Mouse (Mus musculus) E14TG2a.4 (cell line): ENCODE results near the gene Atp5g1.

Experiments
- CTCF ChIP-seq: conservative IDR thresholded peaks from 2 replicates; pipeline ENCODE4 v1.5.1; 2014; ENCODE audit warnings: low read length
- NANOG ChIP-seq: IDR thresholded peaks from 2 replicates; pipeline ENCODE4 v1.6.1; 2014; ENCODE audit warnings: borderline replicate concordance, low read length, mixed read lengths
- POU5F1 ChIP-seq: IDR thresholded peaks from 2 replicates; pipeline ENCODE4 v1.6.1; 2014; ENCODE audit warnings: low read length, borderline replicate concordance

DNA sequence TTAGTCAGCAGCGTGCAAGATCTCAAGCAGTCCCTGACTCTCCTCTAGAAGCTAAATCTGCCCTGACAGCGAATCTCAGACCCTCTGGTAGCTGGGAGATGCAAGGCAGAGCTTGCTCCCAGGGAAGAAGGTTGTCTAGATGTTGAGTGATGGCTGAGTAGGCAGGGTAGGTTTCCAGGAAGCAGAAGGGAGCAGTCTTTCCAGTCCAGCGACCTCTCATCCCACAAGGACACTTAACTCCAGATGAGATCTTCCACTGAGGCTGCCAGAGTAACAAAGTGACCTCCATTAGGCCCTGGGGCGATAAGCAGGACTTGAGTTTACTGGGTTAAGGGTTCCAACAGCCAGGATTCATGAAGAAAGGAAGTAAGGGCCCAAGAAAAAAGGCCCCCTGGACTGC lies 54.8 kb downstream of the Atp5g1 start:
- TF ChIP-seq CTCF, result no peak
- TF ChIP-seq NANOG, result no peak
- TF ChIP-seq POU5F1, result no peak
